Mouse (Mus musculus) neural tube, embryonic 14.5 days (tissue): ENCODE measurements at regions not wholly inside any gene's neighbourhood (a gene's known extent, or its start where the extent isn't known, plus 50 kb on each side); places are given as distances from the start of the nearest gene placed in this dataset.

Experiments used
- ATAC-seq: fragments of 200-750 bp; cut with Nextera tagmentation; 2 replicates; pipeline ENCODE4 v1.8.0; 2017; ENCODE audit warnings: low read depth, mild to moderate bottlenecking, moderate TSS enrichment, moderate library complexity
- H3K27ac ChIP-seq: fragments of 300-500 bp; sonication (generic); 2 replicates; pipeline ENCODE4 v1.5.1; 2014; ENCODE audit warnings: low read depth, mild to moderate bottlenecking, control low read depth, low read length, moderate library complexity, mixed read lengths
- H3K27me3 ChIP-seq: fragments of 300-500 bp; sonication (generic); 2 replicates; pipeline ENCODE4 v1.6.1; 2014; ENCODE audit warnings: low read length; ENCODE audit not compliant: control insufficient read depth, insufficient read depth
- H3K36me3 ChIP-seq: fragments of 300-500 bp; sonication (generic); 2 replicates; pipeline ENCODE4 v1.6.1; 2014; ENCODE audit warnings: low read length, mixed read lengths; ENCODE audit not compliant: control insufficient read depth, insufficient read depth
- H3K4me1 ChIP-seq: fragments of 300-500 bp; sonication (generic); 2 replicates; pipeline ENCODE4 v1.6.1; 2014; ENCODE audit warnings: low read length; ENCODE audit not compliant: control insufficient read depth, insufficient read depth
- H3K4me2 ChIP-seq: fragments of 300-500 bp; sonication (generic); 2 replicates; pipeline ENCODE4 v1.6.1; 2014; ENCODE audit warnings: mild to moderate bottlenecking, low read depth, low read length, control low read depth
- H3K4me3 ChIP-seq: fragments of 300-500 bp; sonication (generic); 2 replicates; pipeline ENCODE4 v1.5.1; 2014; ENCODE audit warnings: low read depth, low read length, control low read depth, mixed read lengths
- H3K9ac ChIP-seq: fragments of 300-500 bp; sonication (generic); replicated peaks from 2 replicates; pipeline ENCODE4 v1.6.1; 2014; ENCODE audit warnings: low read depth, mild to moderate bottlenecking, control low read depth, low read length, mixed read lengths
- H3K9me3 ChIP-seq: fragments of 300-500 bp; sonication (generic); 2 replicates; pipeline ENCODE4 v1.6.1; 2016; ENCODE audit warnings: low read length; ENCODE audit not compliant: control insufficient read depth
- WGBS: fragments of 180-500 bp; shearing (Covaris S2); extraction: QIAGEN DNeasy Blood & Tissue Kit; methylation state at CpG from one replicate; pipeline ENCODE4 v1.1.7; 2014; 5-methylcytosine and 5-hydroxymethylcytosine counted together

- no peak overlapping the region for H3K4me2 ChIP-seq
- no peak overlapping the region for H3K4me3 ChIP-seq
- no peak for ATAC-seq
- no peaks in the 10 kb centered on the region for H3K36me3 ChIP-seq
- H3K4me1 ChIP-seq = no peaks in the 10 kb centered on the region; the same call in 1 of the 2 replicates
- no peaks in the 10 kb centered on the region for H3K9me3 ChIP-seq
- 59% methylated on average over 9 of the region's 9 CpGs for WGBS
- no peak overlapping the region for H3K9ac ChIP-seq
- no peaks in the 10 kb centered on the region for H3K27me3 ChIP-seq
- H3K27ac ChIP-seq = no peak overlapping the region
Measured at GRCm38 (mm10) chr11:52591596-52592180, 172.7 kb upstream of the Fstl4 start.

- H3K4me1 ChIP-seq = no peaks in the 10 kb centered on the region
- H3K36me3 ChIP-seq = no peaks in the 10 kb centered on the region
- no peaks in the 10 kb centered on the region for H3K27me3 ChIP-seq
- WGBS = 49% methylated on average over 4 of the region's 4 CpGs
- H3K9me3 ChIP-seq = no peaks in the 10 kb centered on the region
- H3K9ac ChIP-seq = no peak overlapping the region
- no peak overlapping the region for H3K27ac ChIP-seq
- H3K4me2 ChIP-seq = no peak overlapping the region
- no peak for ATAC-seq
- no peak overlapping the region for H3K4me3 ChIP-seq
Measured at GRCm38 (mm10) chr11:52594092-52594491, 170.3 kb upstream of the Fstl4 start.

DNA sequence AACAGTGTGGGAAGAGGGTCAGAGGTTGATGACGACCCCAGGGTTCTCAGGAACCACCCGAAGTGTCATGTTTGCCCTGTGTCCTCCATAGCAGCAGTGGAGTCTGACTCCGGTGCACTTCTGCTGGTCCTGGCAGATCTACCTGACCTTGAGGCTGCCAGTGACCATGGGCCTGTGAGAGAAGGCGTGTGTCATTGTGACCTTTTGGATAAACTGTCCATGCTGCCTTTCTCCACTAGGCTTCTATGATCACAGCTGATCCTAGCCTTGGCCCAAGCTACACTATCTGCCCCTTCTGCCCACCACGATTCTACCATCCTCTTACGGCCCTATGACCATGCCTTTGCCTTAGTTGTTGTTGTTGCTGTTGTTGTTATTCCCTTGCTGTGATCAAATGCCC lies 163.2 kb upstream of the Fstl4 start:
- no peak overlapping the region for H3K9ac ChIP-seq
- no peaks in the 10 kb centered on the region for H3K9me3 ChIP-seq
- ATAC-seq = no peak
- no peaks in the 10 kb centered on the region for H3K4me1 ChIP-seq
- no peaks in the 10 kb centered on the region for H3K27me3 ChIP-seq
- WGBS = 88% methylated on average over 6 of the region's 6 CpGs
- H3K27ac ChIP-seq = no peak overlapping the region
- H3K4me2 ChIP-seq = no peak overlapping the region
- no peak overlapping the region for H3K4me3 ChIP-seq
- H3K36me3 ChIP-seq = no peaks in the 10 kb centered on the region

DNA sequence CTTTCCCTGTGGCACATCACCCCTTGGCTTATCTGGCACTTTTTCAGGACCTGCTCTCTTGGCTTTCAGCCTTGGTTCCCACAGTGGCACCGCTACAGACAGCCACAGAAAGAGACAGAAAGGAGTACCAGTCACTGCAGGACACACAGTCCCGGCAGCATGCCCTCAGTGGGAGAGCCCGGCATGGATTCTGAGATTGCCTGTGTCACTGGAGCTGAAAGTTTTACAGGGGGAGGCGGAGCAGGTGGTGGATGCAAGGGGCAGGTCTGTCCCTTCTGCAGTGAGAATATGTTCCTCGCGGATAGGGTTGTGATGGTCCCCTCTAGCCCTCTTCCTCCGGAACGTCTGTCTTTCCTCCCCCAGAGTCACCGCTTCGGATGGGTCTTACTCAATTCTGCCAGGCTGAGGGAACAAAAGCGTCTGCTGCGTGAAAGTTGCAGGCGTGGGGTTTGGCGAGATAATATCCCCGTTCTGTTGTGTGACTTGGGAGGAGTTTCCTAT lies 162.3 kb upstream of the Fstl4 start:
- H3K27ac ChIP-seq = no peak overlapping the region
- no peak overlapping the region for H3K4me2 ChIP-seq
- H3K9ac ChIP-seq = no peak overlapping the region
- H3K27me3 ChIP-seq = no peaks in the 10 kb centered on the region
- H3K4me1 ChIP-seq = no peaks in the 10 kb centered on the region
- no peak overlapping the region for H3K4me3 ChIP-seq
- ATAC-seq = no peak
- no peaks in the 10 kb centered on the region for H3K9me3 ChIP-seq
- WGBS = 70% methylated on average over 15 of the region's 15 CpGs
- H3K36me3 ChIP-seq = no peaks in the 10 kb centered on the region

- Histone ChIP-seq H3K4me2 (no peak overlapping the region), H3K4me3 (no peak overlapping the region), H3K36me3 (no peaks in the 10 kb centered on the region), H3K27ac (no peak overlapping the region), H3K9me3 (no peaks in the 10 kb centered on the region), H3K4me1 (no peaks in the 10 kb centered on the region), H3K27me3 (no peaks in the 10 kb centered on the region), H3K9ac (no peak overlapping the region)
- no peak for ATAC-seq
- 80% methylated on average over 5 of the region's 5 CpGs for WGBS
Measured at GRCm38 (mm10) chr11:52602796-52603195, 161.6 kb upstream of the Fstl4 start.

- Histone ChIP-seq H3K27me3 (no peaks in the 10 kb centered on the region), H3K36me3 (no peaks in the 10 kb centered on the region), H3K4me1 (no peaks in the 10 kb centered on the region), H3K4me3 (no peak overlapping the region), H3K27ac (no peak overlapping the region), H3K4me2 (no peak overlapping the region), H3K9me3 (peaks cover 3% of the 10 kb centered on the region; the same call in 1 of the 2 replicates), H3K9ac (no peak overlapping the region)
- no peak for ATAC-seq
- WGBS = 100% methylated on average over 1 of the region's 1 CpGs
Measured at GRCm38 (mm10) chr11:52610681-52611165, 153.7 kb upstream of the Fstl4 start.

DNA sequence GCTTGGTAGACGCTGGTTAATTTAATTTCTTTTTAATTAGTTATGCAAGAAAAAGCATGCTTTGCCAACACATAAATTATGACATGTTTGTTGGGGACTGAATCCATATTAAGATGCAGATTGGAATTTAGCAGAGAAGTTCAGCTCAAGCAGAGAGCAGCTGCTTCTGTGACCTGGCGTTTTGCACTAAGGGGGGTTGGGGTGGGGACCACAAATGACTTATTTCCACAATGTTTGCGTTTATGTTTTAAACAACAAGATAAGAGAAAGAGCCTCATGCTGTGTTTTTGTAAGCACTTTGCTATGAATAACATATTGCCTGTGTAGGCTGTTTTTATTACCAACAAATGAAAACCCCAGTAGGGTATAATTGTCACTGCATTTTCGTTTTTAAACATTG lies 148.8 kb upstream of the Fstl4 start:
- Histone ChIP-seq H3K27me3 (no peaks in the 10 kb centered on the region), H3K9ac (no peak overlapping the region), H3K4me3 (no peak overlapping the region), H3K27ac (no peak overlapping the region), H3K4me1 (no peaks in the 10 kb centered on the region), H3K36me3 (no peaks in the 10 kb centered on the region), H3K4me2 (no peak overlapping the region), H3K9me3 (no peaks in the 10 kb centered on the region)
- ATAC-seq = no peak
- 38% methylated on average over 4 of the region's 4 CpGs for WGBS

GRCm38 (mm10) chr11:52618646-52619045 lies 145.8 kb upstream of the Fstl4 start:
- no peak for ATAC-seq
- Histone ChIP-seq H3K9ac (no peak overlapping the region), H3K27me3 (no peaks in the 10 kb centered on the region), H3K36me3 (no peaks in the 10 kb centered on the region), H3K27ac (no peak overlapping the region), H3K4me3 (no peak overlapping the region), H3K4me1 (no peaks in the 10 kb centered on the region), H3K9me3 (no peaks in the 10 kb centered on the region), H3K4me2 (no peak overlapping the region)
- 29% methylated on average over 9 of the region's 9 CpGs for WGBS

- Histone ChIP-seq H3K4me1 (no peaks in the 10 kb centered on the region), H3K27me3 (no peaks in the 10 kb centered on the region), H3K9me3 (no peaks in the 10 kb centered on the region), H3K9ac (no peak overlapping the region), H3K27ac (no peak overlapping the region), H3K4me3 (no peak overlapping the region), H3K4me2 (no peak overlapping the region), H3K36me3 (no peaks in the 10 kb centered on the region)
- WGBS = 66% methylated on average over 4 of the region's 4 CpGs
- ATAC-seq = no peak
Measured at GRCm38 (mm10) chr11:52622861-52623260, 141.6 kb upstream of the Fstl4 start.
